Mouse (Mus musculus) C2C12 (cell line): ENCODE results near the gene Mettl23. TPM values are rescaled to one million over a fixed set of nuclear protein-coding genes. Genes with fewer than 3 reads are reported as not detected.

Experiments used
- H3K27me3 ChIP-seq: one replicate; pipeline ENCODE4 v1.6.1; 2011; ENCODE audit not compliant: control insufficient read depth, insufficient read depth, insufficient read length
- H3K36me3 ChIP-seq: one replicate; pipeline ENCODE4 v1.6.1; 2011; ENCODE audit not compliant: control insufficient read depth, insufficient read depth
- H3K4me3 ChIP-seq: one replicate; pipeline ENCODE4 v1.5.1; 2011; ENCODE audit warnings: mild to moderate bottlenecking, control low read depth; ENCODE audit not compliant: poor library complexity, insufficient read depth, severe bottlenecking
- H3K79me2 ChIP-seq: one replicate; pipeline ENCODE4 v1.6.1; 2011; ENCODE audit not compliant: control insufficient read depth, insufficient read depth
- H3K79me3 ChIP-seq: one replicate; pipeline ENCODE4 v1.6.1; 2011; ENCODE audit warnings: low read depth, control low read depth
- H3ac ChIP-seq: one replicate; pipeline ENCODE3; 2011; ENCODE audit warnings: low read depth; ENCODE audit not compliant: control insufficient read depth, insufficient read length
- CEBPB ChIP-seq: IDR thresholded peaks from one replicate; pipeline ENCODE4 v1.6.1; 2011; ENCODE audit warnings: low read depth, mild to moderate bottlenecking, control low read depth, moderate library complexity
- CTCF ChIP-seq: IDR thresholded peaks from one replicate; pipeline ENCODE4 v1.5.1; 2011; ENCODE audit not compliant: control insufficient read depth, insufficient read depth, insufficient read length
- FOSL1 ChIP-seq: IDR thresholded peaks from one replicate; pipeline ENCODE4 v1.8.0; 2011; ENCODE audit warnings: mild to moderate bottlenecking, low read length; ENCODE audit not compliant: poor library complexity, insufficient read depth, severe bottlenecking
- MAX ChIP-seq: IDR thresholded peaks from one replicate; pipeline ENCODE4 v1.6.1; 2011; ENCODE audit warnings: mild to moderate bottlenecking, control low read depth
- MYOD1 ChIP-seq: IDR thresholded peaks from one replicate; pipeline ENCODE4 v1.6.1; 2011; ENCODE audit warnings: low read depth; ENCODE audit not compliant: control insufficient read depth, insufficient read length
- MYOG ChIP-seq: IDR thresholded peaks from one replicate; pipeline ENCODE4 v1.6.1; 2011; ENCODE audit not compliant: control insufficient read depth, insufficient read length; ENCODE audit errors: extremely low read depth
- USF1 ChIP-seq: IDR thresholded peaks from one replicate; pipeline ENCODE4 v1.6.1; 2011; ENCODE audit warnings: low read depth, mild to moderate bottlenecking, control low read depth, moderate library complexity
- polyA plus RNA-seq: library from polyadenylated mRNA; unstranded; fragments of >200 nt; fragmentation: generic; extraction: Trizol; gene quantifications from one replicate; pipeline ENCODE4 v1.2.1, GENCODE M21; 2012; ENCODE audit warnings: missing spikeins

Gene Mettl23
- polyA plus RNA-seq, 1 experiment: 15.1 TPM

- peaks cover 86% of the 10 kb centered on the region for H3K79me2 ChIP-seq
- TF ChIP-seq CTCF: no peak
- no peak for TF ChIP-seq MYOD1
- TF ChIP-seq CEBPB: peak; percentile 97
- peak within 1 kb of the TSS; percentile 94 for H3ac ChIP-seq
- H3K4me3 ChIP-seq: peak within 1 kb of the TSS; percentile 98
- peaks cover 56% of the 10 kb centered on the region for H3K36me3 ChIP-seq
- peaks cover 56% of the 10 kb centered on the region for H3K79me3 ChIP-seq
- H3K27me3 ChIP-seq: no peaks in the 10 kb centered on the region
Measured at GRCm38 (mm10) chr11:116852891-116853511, 9.9 kb downstream of the Mettl23 start, which contains the start of gene Srsf2. Gene Srsf2, minus strand, starts transcription at chr11:116853094.

DNA sequence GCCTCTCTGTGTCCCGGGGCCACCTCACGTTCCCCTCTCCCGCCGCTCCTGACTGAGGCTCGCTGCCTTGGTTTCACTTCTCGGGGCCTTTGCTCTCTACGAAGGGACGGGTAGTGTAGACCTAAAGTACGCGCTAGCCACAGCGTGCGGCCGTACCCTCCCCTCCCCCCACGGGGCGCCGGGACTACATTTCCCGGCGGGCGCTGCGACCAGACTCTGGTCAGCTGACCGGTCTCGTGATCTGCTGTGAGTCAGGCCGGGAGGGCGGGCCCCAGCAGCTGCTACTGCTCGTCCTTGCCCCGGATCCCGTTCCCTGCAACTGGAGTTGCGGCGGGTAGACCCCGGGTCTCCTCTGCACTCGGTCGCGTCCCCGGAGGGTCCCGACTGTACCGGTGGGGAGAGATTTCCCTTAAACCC, 10.4 kb downstream of the Mettl23 start:
- TF ChIP-seq FOSL1 (peak; percentile 38), MYOD1 (peak; percentile 93), MAX (no peak), USF1 (peak; percentile 97)
- Histone ChIP-seq H3ac (peak overlapping the region; percentile 94), H3K4me3 (peak overlapping the region; percentile 98), H3K79me3 (peaks cover 53% of the 10 kb centered on the region), H3K79me2 (peaks cover 82% of the 10 kb centered on the region), H3K36me3 (peaks cover 55% of the 10 kb centered on the region), H3K27me3 (no peaks in the 10 kb centered on the region)

DNA sequence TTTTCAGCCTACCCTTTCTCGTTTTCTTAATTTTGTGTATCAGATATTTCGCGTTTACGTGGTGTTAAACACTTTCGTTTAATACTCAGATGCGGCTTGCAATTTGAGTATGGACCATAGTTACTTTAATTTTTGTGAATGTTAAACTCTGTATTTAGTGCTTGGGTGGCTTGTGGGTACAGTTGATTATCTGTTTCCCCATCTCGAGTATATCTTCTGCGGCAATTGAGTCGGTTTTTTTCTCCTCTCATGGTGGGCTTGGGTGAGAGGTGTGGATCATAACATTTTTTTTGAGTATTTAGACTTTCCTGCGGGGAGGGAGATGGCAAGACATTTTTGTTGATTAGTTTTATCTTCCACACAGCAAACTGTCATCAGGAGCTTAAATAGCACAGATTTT, 11.2 kb downstream of the Mettl23 start:
- no peak for TF ChIP-seq MAX
- TF ChIP-seq CEBPB: no peak
- no peak for TF ChIP-seq MYOD1
- no peak for TF ChIP-seq FOSL1
- no peak for TF ChIP-seq USF1
- no peak for TF ChIP-seq MYOG
- TF ChIP-seq CTCF: no peak
- peaks cover 49% of the 10 kb centered on the region for H3K79me3 ChIP-seq
- H3K27me3 ChIP-seq: no peaks in the 10 kb centered on the region
- peaks cover 74% of the 10 kb centered on the region for H3K79me2 ChIP-seq
- H3ac ChIP-seq: peak overlapping the region; percentile 73
- H3K4me3 ChIP-seq: peak overlapping the region; percentile 98
- peaks cover 55% of the 10 kb centered on the region for H3K36me3 ChIP-seq

DNA sequence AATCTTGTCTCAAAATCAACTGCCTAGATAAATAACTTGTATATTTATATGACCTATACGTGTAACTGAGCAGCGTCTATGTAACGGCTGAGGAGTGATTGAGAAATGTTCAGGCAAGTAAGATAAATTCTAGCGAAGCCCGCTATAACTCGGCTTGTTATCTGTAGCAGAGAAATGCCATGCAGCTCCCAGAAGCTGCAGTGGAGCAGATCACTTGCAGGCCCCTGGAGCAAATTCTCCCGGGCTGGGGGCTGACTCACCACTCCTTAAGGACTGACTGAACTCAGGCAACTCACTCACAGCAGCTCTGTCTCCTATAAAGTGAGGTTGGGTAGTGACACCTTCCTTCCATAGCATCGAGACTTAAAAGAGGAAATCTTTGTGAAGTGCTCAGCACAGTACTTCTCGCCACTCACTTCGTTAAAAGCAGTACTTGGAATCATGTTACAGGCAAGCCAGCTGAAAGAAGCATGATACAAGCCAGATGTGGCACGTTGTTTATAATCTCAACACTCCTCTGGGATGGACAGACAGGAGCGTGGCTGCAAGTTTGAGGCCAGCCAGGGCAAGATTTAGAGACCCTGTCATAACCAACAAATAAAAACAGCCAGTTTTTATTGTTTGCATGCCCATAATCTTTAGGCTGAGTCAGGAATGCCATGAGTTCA, 14.2 kb downstream of the Mettl23 start:
- Histone ChIP-seq H3K36me3 (peaks cover 52% of the 10 kb centered on the region), H3K27me3 (no peaks in the 10 kb centered on the region)
- TF ChIP-seq MYOD1: no peak
- TF ChIP-seq FOSL1: no peak
- TF ChIP-seq CEBPB: no peak
- TF ChIP-seq MAX: no peak
- TF ChIP-seq MYOG: no peak

GRCm38 (mm10) chr11:116864444-116864843, 21.4 kb downstream of the Mettl23 start:
- Histone ChIP-seq H3K27me3 (no peaks in the 10 kb centered on the region), H3K79me2 (no peaks in the 10 kb centered on the region), H3ac (no peak overlapping the region), H3K79me3 (no peaks in the 10 kb centered on the region), H3K4me3 (no peak overlapping the region), H3K36me3 (peaks cover 52% of the 10 kb centered on the region)
- TF ChIP-seq CEBPB (no peak), FOSL1 (no peak), MYOG (no peak), USF1 (no peak), MYOD1 (no peak), MAX (no peak), CTCF (no peak)

More for the DNA sequence above, 14.2 kb downstream of the Mettl23 start:
- peaks cover 44% of the 10 kb centered on the region for H3K79me2 ChIP-seq
- no peak overlapping the region for H3K4me3 ChIP-seq
- no peak overlapping the region for H3ac ChIP-seq
- H3K79me3 ChIP-seq: peaks cover 21% of the 10 kb centered on the region
